In the genomic region with DNA sequence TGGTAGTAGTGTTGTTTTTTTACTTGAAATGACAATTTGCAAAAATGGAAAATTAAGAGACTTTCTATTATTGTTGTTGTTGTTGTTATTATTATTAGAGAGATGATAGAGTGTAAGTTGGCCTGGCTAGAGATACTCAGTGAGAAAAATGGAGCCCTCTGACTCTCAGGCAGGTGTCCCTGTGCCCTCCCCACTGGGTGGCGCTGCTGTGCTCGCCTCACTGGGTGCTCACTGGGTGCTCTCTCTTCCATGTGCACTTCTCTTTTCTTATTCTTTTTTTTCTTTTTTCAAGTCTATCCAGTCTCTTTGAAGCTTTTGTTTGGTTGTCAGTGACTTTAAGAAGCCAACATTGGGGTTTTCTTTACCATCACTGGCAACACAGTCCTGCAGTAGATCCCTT, we compare ENCODE assay signal across 11 mouse cellular contexts. TPM values are rescaled to one million over a fixed set of nuclear protein-coding genes. Genes with fewer than 3 reads are reported as not detected.
DNase-seq lines count a peak whose midpoint lies in the region; ATAC-seq and TF ChIP-seq lines count a peak whose summit lies in the region.
"Had no signal": no experiment of that assay in that cellular context is flagged by ENCODE, and none has a peak within 500 bp of the region (broad histone marks: within the 10 kb centered on the region; RNA-seq: fewer than 3 reads in every experiment).

No protein-coding gene starts in this region.

- DNase-seq in kidney, adult 2 months = peak; percentile 39
- DNase-seq in kidney, adult 11 months = no peak
- peak; percentile 83 for DNase-seq in CD4-positive, CD25-positive, alpha-beta regulatory T cell, adult 2 months (ENCODE audit: low read depth, low spot score)
- DNase-seq in ZHBTc4 (ENCODE audit: low read depth, low spot score) = peak; percentile 44
- DNase-seq in lung, postnatal 36 days = peak; percentile 24
- DNase-seq in hindbrain, embryonic 14.5 days (ENCODE audit: low spot score) = no peak
- no peak for DNase-seq in layer of hippocampus, adult 18-20 months (ENCODE audit: low spot score in 2 of 2)

- no peaks in the 10 kb centered on the region for H3K9me3 ChIP-seq in midbrain, embryonic 13.5 days
- H3K9me3 ChIP-seq in hindbrain, embryonic 14.5 days (ENCODE audit: control insufficient read depth, low read length) = no peaks in the 10 kb centered on the region
- H3K9me3 ChIP-seq: hindbrain, embryonic 15.5 days; limb, embryonic 13.5 days had no signal

- H3K27ac ChIP-seq in kidney, adult 2 months (ENCODE audit: insufficient read depth, low read depth, low read length) = no peak overlapping the region
- H3K27ac ChIP-seq in midbrain, embryonic 13.5 days = no peak overlapping the region
- no peak overlapping the region for H3K27ac ChIP-seq in hindbrain, embryonic 14.5 days
- H3K27ac ChIP-seq: hindbrain, embryonic 15.5 days; limb, embryonic 13.5 days had no signal

- TF ChIP-seq CTCF in kidney, adult 2 months (conservative IDR thresholded peaks at IDR 0.05; ENCODE audit: insufficient read depth, insufficient read length, low read depth, low read length) = peak; percentile 64

- no peaks in the 10 kb centered on the region; the same call in 1 of the 2 replicates for H3K36me3 ChIP-seq in kidney, adult 2 months (ENCODE audit: control insufficient read depth, insufficient read depth, low read length)
- H3K36me3 ChIP-seq in midbrain, embryonic 13.5 days = no peaks in the 10 kb centered on the region
- H3K36me3 ChIP-seq in hindbrain, embryonic 14.5 days (replicated peaks; ENCODE audit: control insufficient read depth, insufficient read depth) = no peaks in the 10 kb centered on the region
- H3K36me3 ChIP-seq: hindbrain, embryonic 15.5 days; limb, embryonic 13.5 days had no signal

- H3K9ac ChIP-seq in midbrain, embryonic 13.5 days (replicated peaks) = no peak overlapping the region
- no peak overlapping the region for H3K9ac ChIP-seq in hindbrain, embryonic 14.5 days
- H3K9ac ChIP-seq: hindbrain, embryonic 15.5 days; limb, embryonic 13.5 days had no signal

- 65% methylated on average over 2 of the region's 2 CpGs for WGBS in kidney, adult 2 months
- 40% methylated on average over 2 of the region's 2 CpGs for WGBS in midbrain, embryonic 13.5 days
- 56% methylated on average over 2 of the region's 2 CpGs for WGBS in hindbrain, embryonic 14.5 days

- no peak for ATAC-seq in midbrain, embryonic 13.5 days
- ATAC-seq in hindbrain, embryonic 14.5 days (ENCODE audit: low FRiP score) = no peak

- no peaks in the 10 kb centered on the region for H3K27me3 ChIP-seq in kidney, adult 2 months (replicated peaks; ENCODE audit: control insufficient read depth, insufficient read depth, low read length)
- H3K27me3 ChIP-seq in midbrain, embryonic 13.5 days = no peaks in the 10 kb centered on the region
- H3K27me3 ChIP-seq in hindbrain, embryonic 14.5 days (ENCODE audit: control insufficient read depth, insufficient read depth, low read length) = no peaks in the 10 kb centered on the region
- H3K27me3 ChIP-seq: hindbrain, embryonic 15.5 days; limb, embryonic 13.5 days had no signal

- H3K4me3 ChIP-seq in kidney, adult 2 months (ENCODE audit: insufficient read depth, low read depth, low read length) = no peak overlapping the region
- no peak overlapping the region for H3K4me3 ChIP-seq in midbrain, embryonic 13.5 days (replicated peaks)
- H3K4me3 ChIP-seq in hindbrain, embryonic 14.5 days (replicated peaks; ENCODE audit: low read length) = no peak overlapping the region
- H3K4me3 ChIP-seq: hindbrain, embryonic 15.5 days; limb, embryonic 13.5 days had no signal

- no peak overlapping the region for H3K4me2 ChIP-seq in midbrain, embryonic 13.5 days (replicated peaks)
- H3K4me2 ChIP-seq in hindbrain, embryonic 14.5 days (replicated peaks) = no peak overlapping the region
- H3K4me2 ChIP-seq: hindbrain, embryonic 15.5 days; limb, embryonic 13.5 days had no signal

- no peak for TF ChIP-seq POLR2A in kidney, adult 2 months (IDR thresholded peaks at IDR 0.05; ENCODE audit: low read depth, low read length)

- H3K4me1 ChIP-seq in kidney, adult 2 months (ENCODE audit: control insufficient read depth, insufficient read depth, low read length) = peaks cover 15% of the 10 kb centered on the region; the same call in 1 of the 2 replicates
- H3K4me1 ChIP-seq in midbrain, embryonic 13.5 days (replicated peaks) = no peaks in the 10 kb centered on the region
- H3K4me1 ChIP-seq in hindbrain, embryonic 14.5 days (replicated peaks; ENCODE audit: control insufficient read depth, insufficient read depth, low read length) = no peaks in the 10 kb centered on the region
- H3K4me1 ChIP-seq: hindbrain, embryonic 15.5 days; limb, embryonic 13.5 days had no signal

RNA-seq across cellular contexts. Expression of a gene that starts 18.6 kb away (rescaled TPM):
- polyA plus RNA-seq in kidney, adult 2 months (2012; rRNA removed) = 112 and 135 TPM in 2 replicates
- polyA plus RNA-seq in midbrain, embryonic 13.5 days (2015; fragmentation: Nextera tagmentation; extraction: Ambion mirVana) = 0.26 and 0.28 TPM in 2 replicates
- 0.60 and 0.64 TPM in 2 replicates for polyA plus RNA-seq in hindbrain, embryonic 14.5 days (2014; fragmentation: Nextera tagmentation; extraction: Ambion mirVana)
- 1 to 10 TPM; 3.2 TPM for total RNA-seq in layer of hippocampus, adult 18-20 months (2021)
- polyA plus RNA-seq: neural tube, embryonic 11.5 days had no signal

RNA-seq across cellular contexts. Expression of a gene that starts 18.7 kb away (rescaled TPM):
- polyA plus RNA-seq in kidney, adult 2 months (2012; rRNA removed) = 6.7 and 7.3 TPM in 2 replicates
- 0.80 and 1.1 TPM in 2 replicates for polyA plus RNA-seq in midbrain, embryonic 13.5 days (2015; fragmentation: Nextera tagmentation; extraction: Ambion mirVana)
- polyA plus RNA-seq in hindbrain, embryonic 14.5 days (2014; fragmentation: Nextera tagmentation; extraction: Ambion mirVana) = 1.7 and 2.7 TPM in 2 replicates
- total RNA-seq in layer of hippocampus, adult 18-20 months (2021) = 1 to 10 TPM; 1.0 to 1.3 TPM

RNA-seq across cellular contexts. Expression of a gene that starts 49.2 kb away (rescaled TPM):
- polyA plus RNA-seq in kidney, adult 2 months (2012; rRNA removed) = 20.1 and 22.2 TPM in 2 replicates
- polyA plus RNA-seq in midbrain, embryonic 13.5 days (2015; fragmentation: Nextera tagmentation; extraction: Ambion mirVana) = 92.3 and 96.5 TPM in 2 replicates
- polyA plus RNA-seq in hindbrain, embryonic 14.5 days (2014; fragmentation: Nextera tagmentation; extraction: Ambion mirVana) = 60.0 and 61.6 TPM in 2 replicates
- 10 to 100 TPM; 75.6 to 76.4 TPM for total RNA-seq in layer of hippocampus, adult 18-20 months (2021)

RNA-seq across cellular contexts. Expression of a gene that starts 59.3 kb away (rescaled TPM):
- polyA plus RNA-seq in kidney, adult 2 months (2012; rRNA removed) = 49.4 and 68.3 TPM in 2 replicates
- 449 and 471 TPM in 2 replicates for polyA plus RNA-seq in midbrain, embryonic 13.5 days (2015; fragmentation: Nextera tagmentation; extraction: Ambion mirVana)
- 320 and 331 TPM in 2 replicates for polyA plus RNA-seq in hindbrain, embryonic 14.5 days (2014; fragmentation: Nextera tagmentation; extraction: Ambion mirVana)
- total RNA-seq in layer of hippocampus, adult 18-20 months (2021) = 100 to 1,000 TPM; 103 to 113 TPM

Comparison
In these comparisons a context has a peak if more than half of its experiments do, and no peak if none do; other contexts are left out.
1. DNase-seq: peak in kidney, adult 2 months (single experiment), CD4-positive, CD25-positive, alpha-beta regulatory T cell, adult 2 months (single experiment), ZHBTc4 (single experiment) and lung, postnatal 36 days (single experiment); none in kidney, adult 11 months (single experiment), hindbrain, embryonic 14.5 days (single experiment) and layer of hippocampus, adult 18-20 months (0 of 2).
2. RNA of a gene that starts 18.6 kb away (polyA plus RNA-seq): 112 to 135 TPM in kidney, adult 2 months; 0.60 to 0.64 TPM in hindbrain, embryonic 14.5 days and 0.26 to 0.28 TPM in midbrain, embryonic 13.5 days; every median in the first group is over 10 times any median in the second.